Mouse (Mus musculus) hindbrain, embryonic 15.5 days (tissue): Measurements from ENCODE around the gene Gls2. TPM values are rescaled to one million over a fixed set of nuclear protein-coding genes. Genes with fewer than 3 reads are reported as not detected.

Experiments used
- polyA plus RNA-seq: library from polyadenylated mRNA; unstranded; fragments of >200 nt; fragmentation: Nextera tagmentation; extraction: Ambion mirVana; gene quantifications from 2 replicates; pipeline ENCODE4 v1.2.1, GENCODE M21; 2015

Gene Gls2
- polyA plus RNA-seq, 1 experiment from 2014 or later, result 2.2 TPM

Other genes starting within 250 kb of the Gls2 start
- not detected in 2 replicates for gene Hsd17b6, start 186.8 kb upstream of the Gls2 start, polyA plus RNA-seq
- gene Prim1, start 179.3 kb upstream of the Gls2 start, polyA plus RNA-seq, result 35.2 and 40.3 TPM in 2 replicates
- gene Naca, start 158.9 kb upstream of the Gls2 start, polyA plus RNA-seq, result 494 and 518 TPM in 2 replicates
- 371 and 395 TPM in 2 replicates for gene Ptges3, start 135.5 kb upstream of the Gls2 start, polyA plus RNA-seq
- gene Atp5b, start 111.2 kb upstream of the Gls2 start, polyA plus RNA-seq, result 2,267 and 2,290 TPM in 2 replicates
- 8.1 and 8.3 TPM in 2 replicates for gene Baz2a, start 102.9 kb upstream of the Gls2 start, polyA plus RNA-seq
- gene Rbms2, start 14.2 kb upstream of the Gls2 start, polyA plus RNA-seq, result 10.2 and 10.3 TPM in 2 replicates
- gene Spryd4, start 17.4 kb downstream of the Gls2 start, polyA plus RNA-seq, result 20.6 and 21.0 TPM in 2 replicates
- gene Mip, start 31.4 kb downstream of the Gls2 start, polyA plus RNA-seq, result 0.12 TPM in 1 of 2 replicates, not detected in the other
- 22.4 and 23.3 TPM in 2 replicates for gene Timeless, start 37.6 kb downstream of the Gls2 start, polyA plus RNA-seq
- 0.14 TPM in 1 of 2 replicates, not detected in the other for gene Apon, start 59.6 kb downstream of the Gls2 start, polyA plus RNA-seq
- 0.21 and 0.47 TPM in 2 replicates for gene Apof, start 74.2 kb downstream of the Gls2 start, polyA plus RNA-seq
- 20.7 and 21.7 TPM in 2 replicates for gene Stat2, start 76.1 kb downstream of the Gls2 start, polyA plus RNA-seq
- gene Il23a, start 104.3 kb downstream of the Gls2 start, polyA plus RNA-seq, result 0.26 and 0.49 TPM in 2 replicates
- gene Pan2, start 108.9 kb downstream of the Gls2 start, polyA plus RNA-seq, result 19.1 and 21.4 TPM in 2 replicates
- gene Cnpy2, start 128.0 kb downstream of the Gls2 start, polyA plus RNA-seq, result 188 and 205 TPM in 2 replicates
- gene Cs, start 143.3 kb downstream of the Gls2 start, polyA plus RNA-seq, result 267 and 278 TPM in 2 replicates
- gene Coq10a, start 174.5 kb downstream of the Gls2 start, polyA plus RNA-seq, result 38.7 and 41.9 TPM in 2 replicates
- gene Ankrd52, start 182.7 kb downstream of the Gls2 start, polyA plus RNA-seq, result 10.9 and 13.8 TPM in 2 replicates
- gene Slc39a5, start 206.8 kb downstream of the Gls2 start, polyA plus RNA-seq, result 0.21 and 0.83 TPM in 2 replicates
- gene Nabp2, start 217.0 kb downstream of the Gls2 start, polyA plus RNA-seq, result 137 and 141 TPM in 2 replicates
- gene Rnf41, start 217.2 kb downstream of the Gls2 start, polyA plus RNA-seq, result 91.3 and 92.4 TPM in 2 replicates